In the genomic region with DNA sequence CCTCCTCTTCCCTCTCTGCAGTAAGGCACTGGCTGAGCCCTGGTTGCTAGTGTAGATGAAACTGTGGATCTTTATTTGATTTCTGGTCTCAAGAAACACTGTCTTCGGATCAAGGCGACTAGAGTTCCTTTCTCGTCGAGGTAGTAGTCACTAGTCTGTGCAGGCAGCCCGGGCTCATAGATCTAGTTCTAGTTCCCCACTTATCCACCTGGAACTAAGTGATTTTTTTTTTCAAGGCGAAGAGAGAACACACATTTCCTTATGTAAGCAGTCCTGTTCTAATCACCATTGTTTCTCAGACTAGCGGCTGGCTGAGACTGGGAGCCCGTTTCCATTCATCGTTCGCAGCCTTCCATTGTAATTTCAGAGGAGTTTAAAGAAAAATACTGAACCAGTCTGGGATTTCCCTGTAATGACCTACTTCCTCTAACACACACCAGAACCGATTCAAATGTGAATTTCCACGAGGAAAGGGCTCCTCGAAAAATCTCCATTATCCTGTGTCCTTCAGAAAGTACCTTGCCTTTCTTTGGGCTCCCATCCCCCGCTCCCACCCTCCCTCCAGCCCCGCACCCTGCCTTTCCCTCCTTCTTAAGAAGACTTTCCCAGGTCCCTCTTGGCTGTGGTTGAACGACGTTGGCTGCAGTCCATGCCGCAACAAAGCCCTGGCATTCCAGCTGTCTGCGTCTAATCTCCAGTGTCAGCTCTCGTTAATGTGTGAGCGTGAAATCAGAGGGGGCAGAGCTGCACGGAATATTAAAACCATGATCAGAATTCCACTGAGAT, we compare ENCODE assay signal across 8 mouse cellular contexts.
DNase-seq lines count a peak whose midpoint lies in the region; ATAC-seq and TF ChIP-seq lines count a peak whose summit lies in the region.

No protein-coding gene starts in this region.

- under 1% methylated on average over 22 of the region's 22 CpGs for WGBS in forebrain, embryonic 16.5 days
- under 1% methylated on average over 22 of the region's 22 CpGs for whole genome bisulfite sequencing in hindbrain, embryonic 11.5 days
- 1% methylated on average over 22 of the region's 22 CpGs for WGBS in lung, adult 2 months

- no peaks in the 10 kb centered on the region for H3K36me3 ChIP-seq in E14TG2a.4 (ENCODE audit: insufficient read depth, low read length)
- H3K36me3 ChIP-seq in forebrain, embryonic 16.5 days (ENCODE audit: control insufficient read depth, insufficient read depth): no peaks in the 10 kb centered on the region
- H3K36me3 ChIP-seq in hindbrain, embryonic 11.5 days (ENCODE audit: control insufficient read depth, insufficient read depth, low read length): no peaks in the 10 kb centered on the region

- H3K27me3 ChIP-seq in E14TG2a.4 (ENCODE audit: insufficient read depth, low read length): peaks cover 2% of the 10 kb centered on the region; the same call in 1 of the 2 replicates
- H3K27me3 ChIP-seq in forebrain, embryonic 16.5 days (replicated peaks; ENCODE audit: control insufficient read depth, insufficient read depth, low read length): no peaks in the 10 kb centered on the region
- no peaks in the 10 kb centered on the region for H3K27me3 ChIP-seq in hindbrain, embryonic 11.5 days (ENCODE audit: control insufficient read depth, insufficient read depth, low read length)

- peak overlapping the region; percentile 74 for H3K9ac ChIP-seq in forebrain, embryonic 16.5 days (replicated peaks; ENCODE audit: low read depth, low read length)
- H3K9ac ChIP-seq in hindbrain, embryonic 11.5 days (ENCODE audit: low read depth, low read length): peak overlapping the region; percentile 63

- no peak for TF ChIP-seq CTCF in E14TG2a.4 (conservative IDR thresholded peaks at IDR 0.05; ENCODE audit: low read length)
- TF ChIP-seq CTCF in lung, adult 2 months (IDR thresholded peaks at IDR 0.05; ENCODE audit: insufficient read depth, low read length): no peak

- H3K27ac ChIP-seq in forebrain, embryonic 16.5 days (ENCODE audit: low read length): peak overlapping the region; percentile 96
- peak overlapping the region; percentile 96 for H3K27ac ChIP-seq in hindbrain, embryonic 11.5 days (ENCODE audit: low read depth, low read length)

- peaks cover 31% of the 10 kb centered on the region for H3K4me1 ChIP-seq in E14TG2a.4 (replicated peaks; ENCODE audit: low read depth, low read length)
- peaks cover 24% of the 10 kb centered on the region for H3K4me1 ChIP-seq in forebrain, embryonic 16.5 days (replicated peaks; ENCODE audit: control insufficient read depth, insufficient read depth, low read length)
- peaks cover 2% of the 10 kb centered on the region; the same call in 1 of the 2 replicates for H3K4me1 ChIP-seq in hindbrain, embryonic 11.5 days (replicated peaks; ENCODE audit: control insufficient read depth, insufficient read depth, low read length)
- 0 out of 2 replicates have a peak, but pooled peaks cover 3% of the 10 kb centered on the region for H3K4me1 ChIP-seq in lung, adult 2 months (ENCODE audit: control insufficient read depth, insufficient read depth, low read length)

- peak overlapping the region; percentile 41 for H3K4me3 ChIP-seq in E14TG2a.4 (replicated peaks; ENCODE audit: low read length)
- peak overlapping the region; percentile 37 for H3K4me3 ChIP-seq in forebrain, embryonic 16.5 days (replicated peaks; ENCODE audit: low read length)
- peak overlapping the region; percentile 29 for H3K4me3 ChIP-seq in hindbrain, embryonic 11.5 days (ENCODE audit: low read depth, low read length)
- peak overlapping the region; percentile 37 for H3K4me3 ChIP-seq in lung, adult 2 months (replicated peaks; ENCODE audit: extremely low read depth, low read depth, low read length)

- peak overlapping the region; percentile 56 for H3K4me2 ChIP-seq in forebrain, embryonic 16.5 days (ENCODE audit: low read length)
- H3K4me2 ChIP-seq in hindbrain, embryonic 11.5 days (replicated peaks; ENCODE audit: low read depth, low read length): peak overlapping the region; percentile 46

- no peaks in the 10 kb centered on the region for H3K9me3 ChIP-seq in E14TG2a.4 (ENCODE audit: low read length)
- H3K9me3 ChIP-seq in forebrain, embryonic 16.5 days (ENCODE audit: control insufficient read depth, low read length): no peaks in the 10 kb centered on the region
- H3K9me3 ChIP-seq in hindbrain, embryonic 11.5 days (ENCODE audit: control insufficient read depth, low read length): no peaks in the 10 kb centered on the region

- DNase-seq in cerebellum, adult 11-12 months: peak; percentile 31
- peak; percentile 85 for DNase-seq in hindbrain, embryonic 11.5 days (ENCODE audit: low spot score)
- DNase-seq in layer of hippocampus, adult 9-11 months: peak; percentile 65
- peak; percentile 32 for DNase-seq in lung, adult 2 months
- DNase-seq in retina, adult 2 months (ENCODE audit: low read depth, low spot score): peak; percentile 13
- no peak for DNase-seq in thymus, postnatal 10 days (ENCODE audit: low spot score in 2 of 2)

- no peak for TF ChIP-seq POLR2A in lung, adult 2 months (IDR thresholded peaks at IDR 0.05; ENCODE audit: borderline replicate concordance, extremely low read depth, low read depth, low read length)

- ATAC-seq in forebrain, embryonic 16.5 days: peak; percentile 92
- ATAC-seq in hindbrain, embryonic 11.5 days (ENCODE audit: low FRiP score): peak; percentile 89

Comparison
In these comparisons a context has a peak if more than half of its experiments do, and no peak if none do; other contexts are left out.
1. DNase-seq: peak in cerebellum, adult 11-12 months (single experiment), hindbrain, embryonic 11.5 days (single experiment), layer of hippocampus, adult 9-11 months (single experiment), lung, adult 2 months (single experiment) and retina, adult 2 months (single experiment); none in thymus, postnatal 10 days (0 of 2).
2. Peak in every context shown above with its lines, with median percentiles within 50 percentile points of each other: H3K4me3 ChIP-seq.